In the genomic region with DNA sequence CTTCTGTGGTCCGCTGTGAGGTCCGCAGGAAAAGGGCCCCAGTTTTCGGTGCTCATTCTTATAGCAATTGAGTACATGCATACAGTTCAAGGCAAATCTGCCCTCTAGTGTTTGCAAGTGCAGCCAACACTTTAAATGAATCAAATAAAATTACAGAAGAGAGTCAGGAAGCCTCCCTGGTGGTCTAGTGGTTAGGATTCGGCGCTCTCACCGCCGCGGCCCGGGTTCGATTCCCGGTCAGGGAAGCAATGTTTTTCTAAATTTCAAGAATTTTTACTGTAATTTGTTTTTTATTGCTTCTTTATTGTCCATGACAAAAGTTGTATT, we compare ENCODE assay signal across 8 mouse cellular contexts. TPM values are rescaled to one million over a fixed set of nuclear protein-coding genes. Genes with fewer than 3 reads are reported as not detected.
A peak's percentile ranks its signal among the peaks of the same experiment; 100 is the strongest.
DNase-seq lines count a peak whose midpoint lies in the region; ATAC-seq and TF ChIP-seq lines count a peak whose summit lies in the region.

No protein-coding gene starts in this region.

- DNase-seq in CD4-positive helper T cell, adult 2 months (ENCODE audit: low read depth, low spot score): peak; percentile 87
- peak; percentile 94 for DNase-seq in brain, embryonic 14.5 days (ENCODE audit: low read depth)
- peak; percentile 93 for DNase-seq in kidney, postnatal 0 days (ENCODE audit: low spot score)
- peak; percentile 82 to 86 for DNase-seq in natural killer cell, adult 2 months (ENCODE audit: low spot score in 2 of 2)

- peak overlapping the region; percentile 61 for H3K4me3 ChIP-seq in erythroblast, embryonic 14.5 days (replicated peaks)
- H3K4me3 ChIP-seq in heart, embryonic 12.5 days: peak overlapping the region; percentile 55
- H3K4me3 ChIP-seq in kidney, postnatal 0 days (replicated peaks; ENCODE audit: low read depth, low read length): peak overlapping the region; percentile 25; the same call in 1 of the 2 replicates
- H3K4me3 ChIP-seq in liver, embryonic 12.5 days: peak overlapping the region; percentile 54
- H3K4me3 ChIP-seq in stomach, embryonic 15.5 days (replicated peaks): peak overlapping the region; percentile 45

- H3K27me3 ChIP-seq in erythroblast, embryonic 14.5 days (ENCODE audit: control insufficient read depth): peaks cover 16% of the 10 kb centered on the region
- H3K27me3 ChIP-seq in heart, embryonic 12.5 days (replicated peaks): no peaks in the 10 kb centered on the region
- H3K27me3 ChIP-seq in kidney, postnatal 0 days (ENCODE audit: insufficient read depth, low read length): no peaks in the 10 kb centered on the region
- H3K27me3 ChIP-seq in liver, embryonic 12.5 days (replicated peaks): peaks cover 6% of the 10 kb centered on the region; the same call in 1 of the 2 replicates
- H3K27me3 ChIP-seq in stomach, embryonic 15.5 days (replicated peaks): no peaks in the 10 kb centered on the region

- peak overlapping the region; percentile 54; the same call in 1 of the 2 replicates for H3K9ac ChIP-seq in heart, embryonic 12.5 days
- no peak overlapping the region for H3K9ac ChIP-seq in kidney, postnatal 0 days (ENCODE audit: low read depth, low read length)
- peak overlapping the region; percentile 62; the same call in 1 of the 2 replicates for H3K9ac ChIP-seq in liver, embryonic 12.5 days
- no peak overlapping the region for H3K9ac ChIP-seq in stomach, embryonic 15.5 days

- H3K9me3 ChIP-seq in erythroblast, embryonic 14.5 days (ENCODE audit: control insufficient read depth, low read length): peaks cover 3% of the 10 kb centered on the region
- no peaks in the 10 kb centered on the region; the same call in 1 of the 2 replicates for H3K9me3 ChIP-seq in heart, embryonic 12.5 days (replicated peaks)
- H3K9me3 ChIP-seq in kidney, postnatal 0 days (replicated peaks; ENCODE audit: low read length): no peaks in the 10 kb centered on the region
- no peaks in the 10 kb centered on the region for H3K9me3 ChIP-seq in liver, embryonic 12.5 days (replicated peaks)
- H3K9me3 ChIP-seq in stomach, embryonic 15.5 days: no peaks in the 10 kb centered on the region

- peak; percentile 47; the same call in 1 of the 2 replicates for TF ChIP-seq CTCF in brain, embryonic 14.5 days (IDR thresholded peaks at IDR 0.05; ENCODE audit: borderline replicate concordance, extremely low read depth, insufficient read depth, insufficient read length)
- TF ChIP-seq CTCF in kidney, postnatal 0 days (IDR thresholded peaks at IDR 0.05; ENCODE audit: low read depth): peak; percentile 85

- H3K4me2 ChIP-seq in heart, embryonic 12.5 days: peak overlapping the region; percentile 62
- peak overlapping the region; percentile 44 for H3K4me2 ChIP-seq in kidney, postnatal 0 days (ENCODE audit: low read length)
- peak overlapping the region; percentile 64 for H3K4me2 ChIP-seq in liver, embryonic 12.5 days
- peak overlapping the region; percentile 43 for H3K4me2 ChIP-seq in stomach, embryonic 15.5 days

- no peaks in the 10 kb centered on the region for H3K36me3 ChIP-seq in erythroblast, embryonic 14.5 days (ENCODE audit: control insufficient read depth)
- no peaks in the 10 kb centered on the region for H3K36me3 ChIP-seq in heart, embryonic 12.5 days
- H3K36me3 ChIP-seq in kidney, postnatal 0 days (ENCODE audit: insufficient read depth, low read length): no peaks in the 10 kb centered on the region
- H3K36me3 ChIP-seq in liver, embryonic 12.5 days: no peaks in the 10 kb centered on the region
- H3K36me3 ChIP-seq in stomach, embryonic 15.5 days: no peaks in the 10 kb centered on the region

- H3K27ac ChIP-seq in heart, embryonic 12.5 days (ENCODE audit: poor library complexity, severe bottlenecking): no peak overlapping the region
- H3K27ac ChIP-seq in kidney, postnatal 0 days: no peak overlapping the region
- no peak overlapping the region for H3K27ac ChIP-seq in liver, embryonic 12.5 days
- H3K27ac ChIP-seq in stomach, embryonic 15.5 days: no peak overlapping the region

- peaks cover 20% of the 10 kb centered on the region for H3K4me1 ChIP-seq in erythroblast, embryonic 14.5 days (ENCODE audit: control insufficient read depth)
- no peaks in the 10 kb centered on the region for H3K4me1 ChIP-seq in heart, embryonic 12.5 days (replicated peaks)
- no peaks in the 10 kb centered on the region for H3K4me1 ChIP-seq in kidney, postnatal 0 days (replicated peaks; ENCODE audit: insufficient read depth, low read length)
- H3K4me1 ChIP-seq in liver, embryonic 12.5 days: peaks cover 6% of the 10 kb centered on the region; the same call in 1 of the 2 replicates
- H3K4me1 ChIP-seq in stomach, embryonic 15.5 days: peaks cover 3% of the 10 kb centered on the region; the same call in 1 of the 2 replicates

- no peak for TF ChIP-seq POLR2A in brain, embryonic 14.5 days (IDR thresholded peaks at IDR 0.05; ENCODE audit: borderline replicate concordance, extremely low read depth, insufficient read depth, insufficient read length, poor library complexity, severe bottlenecking)

- ATAC-seq in heart, embryonic 12.5 days (ENCODE audit: insufficient number of reproducible peaks, low FRiP score): peak; percentile 91
- peak; percentile 92 for ATAC-seq in kidney, postnatal 0 days (replicated peaks; ENCODE audit: low FRiP score, low read depth)
- peak; percentile 90 for ATAC-seq in liver, embryonic 12.5 days
- peak; percentile 90 for ATAC-seq in stomach, embryonic 15.5 days (ENCODE audit: insufficient read depth, low FRiP score, low read depth)

- WGBS in heart, embryonic 12.5 days: 15% methylated on average over 11 of the region's 11 CpGs
- 4% methylated on average over 11 of the region's 11 CpGs for WGBS in kidney, postnatal 0 days
- 7% methylated on average over 11 of the region's 11 CpGs for WGBS in liver, embryonic 12.5 days (ENCODE audit: insufficient replicate concordance)
- 7% methylated on average over 11 of the region's 11 CpGs for WGBS in stomach, embryonic 15.5 days

RNA-seq across cellular contexts. Expression of a gene that starts 7.8 kb away (rescaled TPM):
- 12.3 and 17.2 TPM in 2 replicates for polyA plus RNA-seq in brain, embryonic 14.5 days (2012; rRNA removed)
- polyA plus RNA-seq in erythroblast, embryonic 14.5 days (2012): 2.8 and 4.3 TPM in 2 replicates
- polyA plus RNA-seq in heart, embryonic 12.5 days (2016; fragmentation: Nextera tagmentation; extraction: Ambion mirVana): 8.7 and 9.1 TPM in 2 replicates
- 19.6 and 21.9 TPM in 2 replicates for polyA plus RNA-seq in kidney, postnatal 0 days (2015; fragmentation: Nextera tagmentation; extraction: Ambion mirVana)
- 12.9 and 14.2 TPM in 2 replicates for polyA plus RNA-seq in liver, embryonic 12.5 days (2016; fragmentation: Nextera tagmentation; extraction: Ambion mirVana)
- polyA plus RNA-seq in stomach, embryonic 15.5 days (2015; fragmentation: Nextera tagmentation; extraction: Ambion mirVana): 10.5 and 11.6 TPM in 2 replicates

RNA-seq across cellular contexts. Expression of a gene that starts 31.7 kb away (rescaled TPM):
- 8.5 and 11.2 TPM in 2 replicates for polyA plus RNA-seq in brain, embryonic 14.5 days (2012; rRNA removed)
- polyA plus RNA-seq in erythroblast, embryonic 14.5 days (2012): 0.07 and 0.10 TPM in 2 replicates
- 47.6 and 53.3 TPM in 2 replicates for polyA plus RNA-seq in heart, embryonic 12.5 days (2016; fragmentation: Nextera tagmentation; extraction: Ambion mirVana)
- polyA plus RNA-seq in kidney, postnatal 0 days (2015; fragmentation: Nextera tagmentation; extraction: Ambion mirVana): 3.4 and 3.5 TPM in 2 replicates
- 0.49 and 0.65 TPM in 2 replicates for polyA plus RNA-seq in liver, embryonic 12.5 days (2016; fragmentation: Nextera tagmentation; extraction: Ambion mirVana)
- polyA plus RNA-seq in stomach, embryonic 15.5 days (2015; fragmentation: Nextera tagmentation; extraction: Ambion mirVana): 5.9 TPM in 2 replicates

Comparison
In these comparisons a context has a peak if more than half of its experiments do, and no peak if none do; other contexts are left out.
1. H3K9ac ChIP-seq: peak in heart, embryonic 12.5 days (single experiment) and liver, embryonic 12.5 days (single experiment); none in kidney, postnatal 0 days (single experiment) and stomach, embryonic 15.5 days (single experiment).
2. Peak in every context shown above with its lines, with median percentiles within 50 percentile points of each other: DNase-seq, H3K4me3 ChIP-seq, ATAC-seq and H3K4me2 ChIP-seq.